Mouse (Mus musculus) heart, embryonic 10.5 days (tissue): ENCODE data around the gene Casp2. TPM values are rescaled to one million over a fixed set of nuclear protein-coding genes. Genes with fewer than 3 reads are reported as not detected.

Experiments
- DNase-seq: peaks from one replicate; pipeline ENCODE4 v3.0.0-alpha.2; 2017; ENCODE audit warnings: low spot score
- H3K27ac ChIP-seq: fragments of 300-500 bp; sonication (generic); 2 replicates; pipeline ENCODE4 v1.5.1; 2016; ENCODE audit warnings: mild to moderate bottlenecking
- H3K27me3 ChIP-seq: fragments of 300-500 bp; sonication (generic); 2 replicates; pipeline ENCODE4 v1.6.1; 2016; ENCODE audit warnings: mild to moderate bottlenecking; ENCODE audit not compliant: poor library complexity, insufficient read depth, severe bottlenecking
- H3K36me3 ChIP-seq: fragments of 300-500 bp; sonication (generic); 2 replicates; pipeline ENCODE4 v1.6.1; 2016; ENCODE audit warnings: mild to moderate bottlenecking, moderate library complexity
- H3K4me1 ChIP-seq: fragments of 300-500 bp; sonication (generic); 2 replicates; pipeline ENCODE4 v1.6.1; 2016; ENCODE audit warnings: mild to moderate bottlenecking
- H3K4me3 ChIP-seq: fragments of 300-500 bp; sonication (generic); 2 replicates; pipeline ENCODE4 v1.5.1; 2016; ENCODE audit warnings: mild to moderate bottlenecking, moderate library complexity
- H3K9me3 ChIP-seq: fragments of 300-500 bp; sonication (generic); 2 replicates; pipeline ENCODE4 v1.6.1; 2016; ENCODE audit warnings: mild to moderate bottlenecking, moderate library complexity
- WGBS: fragments of 180-500 bp; shearing (Covaris S2); methylation state at CpG from one replicate; pipeline ENCODE4 v1.1.7; 2016; 5-methylcytosine and 5-hydroxymethylcytosine counted together
- polyA plus RNA-seq: library from polyadenylated mRNA; unstranded; fragments of >200 nt; fragmentation: Nextera tagmentation; extraction: Ambion mirVana; gene quantifications from 2 replicates; pipeline ENCODE4 v1.2.1, GENCODE M21; 2016

Casp2 gene
- polyA plus RNA-seq, 1 experiment from 2014 or later = 45.2 TPM

GRCm38 (mm10) chr6:42251791-42252190 lies 13.0 kb upstream of the Casp2 start:
- H3K4me3 ChIP-seq = no peak overlapping the region
- H3K4me1 ChIP-seq = no peaks in the 10 kb centered on the region
- peaks cover 8% of the 10 kb centered on the region; the same call in 1 of the 2 replicates for H3K27me3 ChIP-seq
- no peaks in the 10 kb centered on the region for H3K36me3 ChIP-seq
- WGBS = 76% methylated on average over 4 of the region's 4 CpGs
- no peak for DNase-seq
- H3K9me3 ChIP-seq = no peaks in the 10 kb centered on the region
- H3K27ac ChIP-seq = no peak overlapping the region

- Histone ChIP-seq H3K36me3 (no peaks in the 10 kb centered on the region), H3K4me3 (no peak overlapping the region), H3K9me3 (no peaks in the 10 kb centered on the region), H3K27me3 (no peaks in the 10 kb centered on the region), H3K4me1 (no peaks in the 10 kb centered on the region), H3K27ac (no peak overlapping the region)
- no peak for DNase-seq
- WGBS = 73% methylated on average over 2 of the region's 2 CpGs
Observed at GRCm38 (mm10) chr6:42253103-42253502, 11.7 kb upstream of the Casp2 start.

GRCm38 (mm10) chr6:42257303-42257863 lies 7.4 kb upstream of the Casp2 start:
- Histone ChIP-seq H3K27ac (no peak overlapping the region), H3K9me3 (no peaks in the 10 kb centered on the region), H3K4me1 (peaks cover 6% of the 10 kb centered on the region), H3K36me3 (no peaks in the 10 kb centered on the region), H3K4me3 (no peak overlapping the region), H3K27me3 (no peaks in the 10 kb centered on the region; the same call in 1 of the 2 replicates)
- 16% methylated on average over 11 of the region's 11 CpGs for WGBS
- peak; percentile 87 for DNase-seq

GRCm38 (mm10) chr6:42260430-42260829 lies 4.4 kb upstream of the Casp2 start:
- Histone ChIP-seq H3K27ac (no peak overlapping the region), H3K4me1 (peaks cover 6% of the 10 kb centered on the region), H3K4me3 (no peak overlapping the region), H3K9me3 (no peaks in the 10 kb centered on the region), H3K27me3 (peaks cover 6% of the 10 kb centered on the region; the same call in 1 of the 2 replicates), H3K36me3 (no peaks in the 10 kb centered on the region)
- no peak for DNase-seq
- 48% methylated on average over 6 of the region's 6 CpGs for WGBS

GRCm38 (mm10) chr6:42261524-42262170 lies 3.1 kb upstream of the Casp2 start, which contains the start of gene Tmem139:
Gene Tmem139, plus strand, starts transcription at chr6:42261970.
- 11% methylated on average over 20 of the region's 20 CpGs for WGBS

GRCm38 (mm10) chr6:42265391-42266330 lies 876 bp downstream of the Casp2 start:
- no peaks in the 10 kb centered on the region for H3K9me3 ChIP-seq
- no peak for DNase-seq
- peaks cover 15% of the 10 kb centered on the region for H3K4me1 ChIP-seq
- peak overlapping the region; percentile 73 for H3K4me3 ChIP-seq
- WGBS = under 1% methylated on average over 21 of the region's 21 CpGs
- peaks cover 6% of the 10 kb centered on the region; the same call in 1 of the 2 replicates for H3K27me3 ChIP-seq
- peaks cover 34% of the 10 kb centered on the region for H3K36me3 ChIP-seq
- H3K27ac ChIP-seq = peak overlapping the region; percentile 93

More at GRCm38 (mm10) chr6:42261524-42262170, 3.1 kb upstream of the Casp2 start, which contains the start of gene Tmem139:
- Histone ChIP-seq H3K9me3 (no peaks in the 10 kb centered on the region), H3K36me3 (no peaks in the 10 kb centered on the region), H3K27ac (peak within 1 kb of the TSS; percentile 52; the same call in 1 of the 2 replicates), H3K4me3 (peak within 1 kb of the TSS; percentile 46), H3K4me1 (peaks cover 10% of the 10 kb centered on the region), H3K27me3 (peaks cover 6% of the 10 kb centered on the region; the same call in 1 of the 2 replicates)
- DNase-seq = no peak

GRCm38 (mm10) chr6:42270817-42271216 lies 6.0 kb downstream of the Casp2 start:
- no peaks in the 10 kb centered on the region for H3K9me3 ChIP-seq
- no peak overlapping the region for H3K4me3 ChIP-seq
- H3K27ac ChIP-seq = no peak overlapping the region
- peaks cover 84% of the 10 kb centered on the region for H3K36me3 ChIP-seq
- H3K4me1 ChIP-seq = 0 out of 2 replicates have a peak, but pooled peaks cover 9% of the 10 kb centered on the region
- no peak for DNase-seq
- no peaks in the 10 kb centered on the region for H3K27me3 ChIP-seq

GRCm38 (mm10) chr6:42276151-42276550 lies 11.4 kb downstream of the Casp2 start:
- WGBS = 78% methylated on average over 2 of the region's 2 CpGs
- H3K36me3 ChIP-seq = peaks cover 95% of the 10 kb centered on the region
- no peak overlapping the region for H3K4me3 ChIP-seq
- H3K27ac ChIP-seq = no peak overlapping the region
- no peaks in the 10 kb centered on the region for H3K4me1 ChIP-seq
- H3K9me3 ChIP-seq = no peaks in the 10 kb centered on the region
- H3K27me3 ChIP-seq = no peaks in the 10 kb centered on the region
- DNase-seq = no peak

GRCm38 (mm10) chr6:42282865-42283528 lies 18.2 kb downstream of the Casp2 start:
- Histone ChIP-seq H3K4me1 (peaks cover 19% of the 10 kb centered on the region), H3K27me3 (no peaks in the 10 kb centered on the region), H3K36me3 (peaks cover 62% of the 10 kb centered on the region), H3K4me3 (no peak overlapping the region), H3K9me3 (no peaks in the 10 kb centered on the region), H3K27ac (peak overlapping the region; percentile 3; the same call in 1 of the 2 replicates)
- no peak for DNase-seq
- 47% methylated on average over 5 of the region's 5 CpGs for WGBS

- 58% methylated on average over 4 of the region's 5 CpGs for WGBS
- no peaks in the 10 kb centered on the region for H3K9me3 ChIP-seq
- DNase-seq = no peak
- H3K4me3 ChIP-seq = no peak within 1 kb of the TSS
- peaks cover 19% of the 10 kb centered on the region for H3K4me1 ChIP-seq
- H3K27ac ChIP-seq = peak within 1 kb of the TSS; percentile 47
- H3K27me3 ChIP-seq = no peaks in the 10 kb centered on the region
- H3K36me3 ChIP-seq = peaks cover 39% of the 10 kb centered on the region
Observed at GRCm38 (mm10) chr6:42286448-42286847, 21.7 kb downstream of the Casp2 start, which contains the start of gene Clcn1. Gene Clcn1, plus strand, starts transcription at chr6:42286685.

- H3K4me3 ChIP-seq = no peak overlapping the region
- DNase-seq = no peak
- H3K9me3 ChIP-seq = no peaks in the 10 kb centered on the region
- no peak overlapping the region for H3K27ac ChIP-seq
- H3K4me1 ChIP-seq = peaks cover 19% of the 10 kb centered on the region
- peaks cover 36% of the 10 kb centered on the region for H3K36me3 ChIP-seq
- H3K27me3 ChIP-seq = no peaks in the 10 kb centered on the region
Observed at GRCm38 (mm10) chr6:42287562-42287961, 22.8 kb downstream of the Casp2 start.

- Histone ChIP-seq H3K4me3 (no peak overlapping the region), H3K36me3 (peaks cover 41% of the 10 kb centered on the region), H3K27me3 (no peaks in the 10 kb centered on the region), H3K27ac (no peak overlapping the region), H3K9me3 (no peaks in the 10 kb centered on the region), H3K4me1 (no peaks in the 10 kb centered on the region)
- 88% methylated on average over 6 of the region's 6 CpGs for WGBS
- DNase-seq = no peak
Observed at GRCm38 (mm10) chr6:42293327-42293726, 28.5 kb downstream of the Casp2 start.
